Mouse (Mus musculus) bone marrow, adult 2 months (tissue): ENCODE measurements at regions not wholly inside any gene's neighbourhood (a gene's known extent, or its start where the extent isn't known, plus 50 kb on each side); places are given as distances from the start of the nearest gene placed in this dataset.

Experiments used
- CTCF ChIP-seq: fragments of 200-500 bp; IDR thresholded peaks from 2 replicates; pipeline ENCODE4 v1.5.1; 2011; ENCODE audit warnings: low read length, control low read depth; ENCODE audit not compliant: control insufficient read depth, insufficient read depth
- POLR2A ChIP-seq: fragments of 200-500 bp; IDR thresholded peaks from 2 replicates; pipeline ENCODE4 v1.6.1; 2011; ENCODE audit warnings: low read depth, mild to moderate bottlenecking, control low read depth, low read length, borderline replicate concordance; ENCODE audit not compliant: control insufficient read depth

DNA sequence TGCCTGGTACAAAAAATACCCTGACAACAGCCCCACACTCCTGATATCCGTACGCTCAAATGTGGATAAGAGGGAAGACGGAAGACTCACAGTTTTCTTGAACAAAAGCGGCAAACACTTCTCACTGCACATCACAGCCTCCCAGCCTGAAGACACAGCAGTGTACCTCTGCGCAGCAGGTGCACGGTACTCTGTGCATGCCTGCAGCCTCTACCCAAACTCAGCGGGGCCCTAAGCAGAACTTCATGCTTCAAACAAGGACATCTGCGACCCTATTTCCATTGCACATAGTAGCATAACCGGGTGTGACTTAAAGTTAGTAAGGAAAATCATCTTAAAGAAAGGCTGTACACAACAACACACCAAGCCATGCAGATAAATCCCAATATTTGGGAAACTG, 408.3 kb downstream of the Dad1 start:
- TF ChIP-seq POLR2A (no peak), CTCF (no peak)
